In the genomic region with DNA sequence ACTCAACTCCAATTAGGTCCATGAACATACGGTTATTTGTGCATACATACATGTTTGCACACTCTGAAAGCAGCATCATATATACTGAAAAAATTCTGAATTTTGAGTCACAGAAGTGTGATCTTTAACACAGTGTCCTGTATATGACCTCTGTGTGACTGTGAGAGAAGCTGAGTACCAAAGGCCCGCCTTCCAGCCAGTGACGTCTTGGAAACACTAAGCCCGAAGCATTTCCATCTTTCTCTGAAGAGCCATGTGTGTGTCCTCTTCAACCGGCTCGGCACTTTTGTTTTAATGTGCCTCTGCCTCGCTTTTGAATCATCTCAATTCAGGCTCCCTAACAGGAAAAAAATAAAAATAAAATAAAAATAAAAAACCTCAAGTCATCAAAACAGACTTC, we compare ENCODE assay signal across 17 mouse cellular contexts. TPM values are rescaled to one million over a fixed set of nuclear protein-coding genes. Genes with fewer than 3 reads are reported as not detected.
A peak's percentile ranks its signal among the peaks of the same experiment; 100 is the strongest.
DNase-seq lines count a peak whose midpoint lies in the region; TF ChIP-seq lines count a peak whose summit lies in the region.
"Had no signal": no experiment of that assay in that cellular context is flagged by ENCODE, and none has a peak within 500 bp of the region (broad histone marks: within the 10 kb centered on the region; RNA-seq: fewer than 3 reads in every experiment).

No protein-coding gene starts in this region.

- no peak for TF ChIP-seq POLR2A in heart, adult 2 months (IDR thresholded peaks at IDR 0.05; ENCODE audit: insufficient read depth, low read depth, low read length)
- TF ChIP-seq POLR2A in cerebellum, adult 2 months (IDR thresholded peaks at IDR 0.05; ENCODE audit: borderline replicate concordance, insufficient read depth, low read length): no peak

- H3K9ac ChIP-seq in heart, adult 2 months (ENCODE audit: low read depth, low read length): no peak overlapping the region
- H3K9ac ChIP-seq: embryonic facial prominence, embryonic 15.5 days; liver, embryonic 13.5 days; neural tube, embryonic 13.5 days had no signal

- peak overlapping the region; percentile 61 for H3K27ac ChIP-seq in heart, adult 2 months
- no peak overlapping the region for H3K27ac ChIP-seq in cerebellum, adult 2 months (ENCODE audit: insufficient read depth, low read length)
- H3K27ac ChIP-seq: heart, embryonic 10.5 days; liver, embryonic 13.5 days; neural tube, embryonic 13.5 days had no signal

- no peaks in the 10 kb centered on the region for H3K27me3 ChIP-seq in heart, adult 2 months (ENCODE audit: control insufficient read depth, insufficient read depth, low read length)
- H3K27me3 ChIP-seq in cerebellum, adult 2 months (ENCODE audit: control insufficient read depth, insufficient read depth, low read length): no peaks in the 10 kb centered on the region
- H3K27me3 ChIP-seq: embryonic facial prominence, embryonic 15.5 days; liver, embryonic 13.5 days; megakaryocyte, embryonic 14.5 days; neural tube, embryonic 13.5 days had no signal

- no peak for TF ChIP-seq EP300 in heart, adult 2 months (IDR thresholded peaks at IDR 0.05; ENCODE audit: insufficient read depth, low read depth, low read length)

- WGBS in heart, adult 2 months: 34% methylated on average over 7 of the region's 7 CpGs
- WGBS in cerebellum, adult 2 months: 87% methylated on average over 7 of the region's 7 CpGs

- peaks cover 13% of the 10 kb centered on the region for H3K4me1 ChIP-seq in heart, adult 2 months (ENCODE audit: control insufficient read depth, insufficient read depth, low read length)
- no peaks in the 10 kb centered on the region for H3K4me1 ChIP-seq in cerebellum, adult 2 months (ENCODE audit: control insufficient read depth, insufficient read depth, low read length)
- H3K4me1 ChIP-seq: heart, embryonic 10.5 days; liver, embryonic 13.5 days; megakaryocyte, embryonic 14.5 days had no signal

- H3K36me3 ChIP-seq in heart, adult 2 months (ENCODE audit: control insufficient read depth, insufficient read depth, low read length): peaks cover 17% of the 10 kb centered on the region
- H3K36me3 ChIP-seq: embryonic facial prominence, embryonic 15.5 days; heart, embryonic 10.5 days; liver, embryonic 13.5 days; neural tube, embryonic 13.5 days had no signal

- TF ChIP-seq CTCF in heart, adult 2 months (IDR thresholded peaks at IDR 0.05): no peak
- no peak for TF ChIP-seq CTCF in cerebellum, adult 2 months (IDR thresholded peaks at IDR 0.05; ENCODE audit: borderline replicate concordance, insufficient read depth, low read depth, low read length)

- H3K4me3 ChIP-seq in heart, adult 2 months: no peak overlapping the region
- H3K4me3 ChIP-seq in cerebellum, adult 2 months (replicated peaks; ENCODE audit: insufficient read depth, low read depth, low read length): no peak overlapping the region
- H3K4me3 ChIP-seq: embryonic facial prominence, embryonic 15.5 days; heart, embryonic 10.5 days; liver, embryonic 13.5 days; megakaryocyte, embryonic 14.5 days; neural tube, embryonic 13.5 days had no signal

- H3K79me2 ChIP-seq in heart, adult 2 months (replicated peaks; ENCODE audit: control insufficient read depth, insufficient read depth, low read length): peaks cover 2% of the 10 kb centered on the region; the same call in 1 of the 2 replicates

- intact Hi-C loops in heart, adult 2 months (cut with DNase I): loop anchor here (5.0 kb wide), 1 partner anchor 35 kb away; no protein-coding TSS in a partner anchor
- intact Hi-C loops in heart, postnatal 14 days (cut with DNase I): loop anchor here (5.0 kb wide), 1 partner anchor 40 kb away; no protein-coding TSS in a partner anchor

- DNase-seq in heart, adult 2 months: no peak
- no peak for DNase-seq in heart, postnatal 14 days
- peak; percentile 53 for DNase-seq in kidney, postnatal 10 days
- no peak for DNase-seq in kidney, adult 11 months
- DNase-seq in testis, postnatal 10 days (ENCODE audit: low spot score): peak; percentile 35
- DNase-seq in testis, postnatal 14 days (ENCODE audit: low spot score): no peak
- DNase-seq in cerebellum, adult 2 months: no peak
- no peak for DNase-seq in spleen, postnatal 14 days (ENCODE audit: low spot score in 2 of 2)
- DNase-seq: B cell, adult 2 months; cerebellum, adult 11 months; liver, embryonic 13.5 days; midbrain, embryonic 14.5 days; right cerebral cortex, adult 18-20 months had no signal

RNA-seq across cellular contexts. Expression of gene Rhoj, which starts 43.7 kb away (rescaled TPM):
- total RNA-seq in heart, adult 2 months (2021): 10 to 100 TPM; 30.1 to 37.1 TPM
- 42.6 and 66.2 TPM in 2 replicates for polyA plus RNA-seq in heart, adult 2 months (2012; rRNA removed)
- 10 to 100 TPM; 45.6 to 48.9 TPM for total RNA-seq in heart, postnatal 14 days (2021)
- 8.2 and 9.1 TPM in 2 replicates for polyA plus RNA-seq in cerebellum, adult 2 months (2012; rRNA removed)

Comparison
In these comparisons a context has a peak if more than half of its experiments do, and no peak if none do; other contexts are left out.
1. DNase-seq: peak in kidney, postnatal 10 days (single experiment) and testis, postnatal 10 days (single experiment); none in heart, adult 2 months (0 of 2), heart, postnatal 14 days (0 of 2), kidney, adult 11 months (single experiment), testis, postnatal 14 days (single experiment), cerebellum, adult 2 months (0 of 2) and spleen, postnatal 14 days (0 of 2).